Mouse (Mus musculus): Measurements from ENCODE around the gene Adam26a. TPM values are rescaled to one million over a fixed set of nuclear protein-coding genes. Genes with fewer than 3 reads are reported as not detected.

Gene Adam26a
- not detected for polyA plus RNA-seq (2017; shearing (Covaris generic))

GRCm38 (mm10) chr8:43576607-43577006, at the start of gene Adam26a:
TSS of gene Adam26a (minus strand) at chr8:43576707.

GRCm38 (mm10) chr8:43528006-43528405, 48.5 kb downstream of the Adam26a start, which contains the start of gene Adam26b:
TSS of gene Adam26b (minus strand) at chr8:43528106.

Other genes starting within 250 kb of the Adam26a start
- not detected for gene Adam26b, start 48.6 kb downstream of the Adam26a start, polyA plus RNA-seq (2017; shearing (Covaris generic))
- not detected for gene Gm5346, start 50.6 kb upstream of the Adam26a start, polyA plus RNA-seq (2017; shearing (Covaris generic))
- gene Adam34, start 133.3 kb upstream of the Adam26a start, polyA plus RNA-seq (2017; shearing (Covaris generic)) = not detected

Measured in inflammation-experienced regulatory T-cells, adult 16 weeks (primary cell).